Mouse (Mus musculus) bone marrow macrophage, adult 2 months (primary cell): ENCODE data around the gene 4930518I15Rik. TPM values are rescaled to one million over a fixed set of nuclear protein-coding genes. Genes with fewer than 3 reads are reported as not detected.
"Not testable (repeated sequence)": the region's sequence is repeated elsewhere in the genome, so short reads cannot be mapped to it uniquely, and the experiment has no call there.

Experiments used
- H3K27ac ChIP-seq: 2 replicates; pipeline ENCODE4 v1.5.1; 2012; ENCODE audit warnings: low read depth, low read length; ENCODE audit not compliant: insufficient read depth
- H3K4me1 ChIP-seq: 2 replicates; pipeline ENCODE4 v1.6.1; 2012; ENCODE audit warnings: low read length; ENCODE audit not compliant: control insufficient read depth, insufficient read depth
- H3K4me3 ChIP-seq: 2 replicates; pipeline ENCODE4 v1.5.1; 2012; ENCODE audit warnings: mild to moderate bottlenecking, low read length, moderate library complexity; ENCODE audit not compliant: insufficient read depth
- CTCF ChIP-seq: IDR thresholded peaks from 2 replicates; pipeline ENCODE4 v1.5.1; 2012; ENCODE audit warnings: low read depth, mild to moderate bottlenecking, low read length, moderate library complexity
- POLR2A ChIP-seq: IDR thresholded peaks from 2 replicates; pipeline ENCODE4 v1.6.1; 2012; ENCODE audit warnings: mild to moderate bottlenecking, low read depth, low read length, borderline replicate concordance
- polyA plus RNA-seq: library from polyadenylated mRNA; stranded (reverse); fragments of >200 nt; gene quantifications from 2 replicates; pipeline ENCODE4 v1.2.4, GENCODE M21; 2012; ENCODE audit not compliant: missing spikeins, insufficient read depth, insufficient read length

4930518I15Rik gene
- polyA plus RNA-seq, 1 experiment, result 6.4 TPM

- Histone ChIP-seq H3K4me3 (no peak overlapping the region), H3K27ac (no peak overlapping the region), H3K4me1 (peaks cover 5% of the 10 kb centered on the region)
- no peak for TF ChIP-seq CTCF
- TF ChIP-seq POLR2A, result no peak
Measured at GRCm38 (mm10) chr2:156896384-156896914, 38.7 kb upstream of the 4930518I15Rik start.

- Histone ChIP-seq H3K4me3 (no peak overlapping the region), H3K4me1 (peaks cover 5% of the 10 kb centered on the region), H3K27ac (no peak overlapping the region)
- no peak for TF ChIP-seq CTCF
- TF ChIP-seq POLR2A, result no peak
Measured at GRCm38 (mm10) chr2:156894496-156895265, 36.9 kb upstream of the 4930518I15Rik start.

GRCm38 (mm10) chr2:156892821-156893220 is 35.1 kb upstream of the 4930518I15Rik start:
- Histone ChIP-seq H3K4me3 (no peak overlapping the region), H3K4me1 (peaks cover 5% of the 10 kb centered on the region), H3K27ac (no peak overlapping the region)
- TF ChIP-seq CTCF (no peak), POLR2A (no peak)

GRCm38 (mm10) chr2:156892240-156892639 is 34.5 kb upstream of the 4930518I15Rik start:
- H3K27ac ChIP-seq, result no peak overlapping the region
- TF ChIP-seq CTCF (no peak), POLR2A (no peak)
- no peak overlapping the region for H3K4me3 ChIP-seq
- peaks cover 5% of the 10 kb centered on the region for H3K4me1 ChIP-seq

- TF ChIP-seq POLR2A (no peak), CTCF (no peak)
- Histone ChIP-seq H3K27ac (no peak overlapping the region), H3K4me1 (peaks cover 10% of the 10 kb centered on the region), H3K4me3 (no peak overlapping the region)
Measured at GRCm38 (mm10) chr2:156888490-156888889, 30.7 kb upstream of the 4930518I15Rik start.

GRCm38 (mm10) chr2:156887017-156887416 is 29.3 kb upstream of the 4930518I15Rik start, which contains the start of gene Sla2:
Sla2 (minus strand) TSS chr2:156887192.
- TF ChIP-seq CTCF, result no peak
- no peak for TF ChIP-seq POLR2A
- Histone ChIP-seq H3K4me3 (no peak within 1 kb of the TSS), H3K27ac (no peak within 1 kb of the TSS), H3K4me1 (peaks cover 10% of the 10 kb centered on the region)

GRCm38 (mm10) chr2:156886084-156886631 is 28.4 kb upstream of the 4930518I15Rik start:
- TF ChIP-seq CTCF (no peak), POLR2A (no peak)
- H3K4me3 ChIP-seq, result no peak overlapping the region
- H3K27ac ChIP-seq, result no peak overlapping the region
- H3K4me1 ChIP-seq, result peaks cover 10% of the 10 kb centered on the region

GRCm38 (mm10) chr2:156885666-156886065 is 27.9 kb upstream of the 4930518I15Rik start:
- not testable (repeated sequence) for H3K27ac ChIP-seq, H3K4me3 ChIP-seq
- peaks cover 10% of the 10 kb centered on the region for H3K4me1 ChIP-seq

- H3K4me1 ChIP-seq, result peaks cover 10% of the 10 kb centered on the region
- H3K4me3 ChIP-seq, result no peak overlapping the region
- TF ChIP-seq CTCF, result no peak
- no peak for TF ChIP-seq POLR2A
- H3K27ac ChIP-seq, result no peak overlapping the region
Measured at GRCm38 (mm10) chr2:156884396-156885211, 26.9 kb upstream of the 4930518I15Rik start.
